In the genomic region with DNA sequence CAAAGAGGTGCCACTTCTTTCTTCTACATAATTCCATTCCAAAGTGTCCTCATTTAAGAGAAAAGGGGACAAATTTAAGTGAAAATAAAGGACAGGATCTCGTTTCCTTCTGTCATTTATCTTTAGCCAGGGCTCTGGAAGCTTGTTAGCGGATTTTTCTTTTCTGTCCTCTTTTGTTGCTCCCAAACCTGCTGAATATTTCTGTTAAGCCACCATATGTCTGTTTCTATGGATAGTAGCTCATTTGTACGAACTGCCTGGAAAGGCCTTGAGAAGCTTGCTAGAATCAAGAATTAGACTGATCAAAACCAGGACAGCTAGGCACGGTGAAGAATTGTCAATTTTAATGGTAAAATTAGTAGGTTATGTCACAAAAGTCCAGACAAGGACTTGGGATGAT, we compare ENCODE assay signal across 24 mouse cellular contexts.
"Had no signal": no experiment of that assay in that cellular context is flagged by ENCODE, and none has a peak within 500 bp of the region (broad histone marks: within the 10 kb centered on the region; RNA-seq: fewer than 3 reads in every experiment).

No protein-coding gene starts in this region.

- H3K27ac ChIP-seq: intestine, embryonic 15.5 days; limb, embryonic 12.5 days; limb, embryonic 15.5 days; liver, embryonic 12.5 days; liver, embryonic 15.5 days; lung, embryonic 15.5 days; midbrain, embryonic 10.5 days; midbrain, embryonic 13.5 days; neural tube, embryonic 12.5 days; neural tube, embryonic 15.5 days had no signal

- H3K4me2 ChIP-seq: intestine, embryonic 15.5 days; limb, embryonic 12.5 days; limb, embryonic 15.5 days; liver, embryonic 12.5 days; liver, embryonic 15.5 days; lung, embryonic 15.5 days; midbrain, embryonic 13.5 days; neural tube, embryonic 12.5 days; neural tube, embryonic 15.5 days had no signal

- DNase-seq: kidney, adult 11 months; kidney, adult 8-10 months; kidney, postnatal 14 days; kidney, postnatal 4 days; layer of hippocampus, adult 9-11 months; layer of hippocampus, postnatal 36 days; lung, adult 18-20 months; lung, postnatal 10 days; lung, postnatal 36 days; right cerebral cortex, postnatal 25 days; thymus, adult 2 months; thymus, postnatal 14 days; thymus, postnatal 4 days had no signal

- H3K9ac ChIP-seq: intestine, embryonic 15.5 days; limb, embryonic 12.5 days; limb, embryonic 15.5 days; liver, embryonic 12.5 days; liver, embryonic 15.5 days; lung, embryonic 15.5 days; midbrain, embryonic 13.5 days; neural tube, embryonic 12.5 days; neural tube, embryonic 15.5 days had no signal

- H3K27me3 ChIP-seq: intestine, embryonic 15.5 days; limb, embryonic 12.5 days; limb, embryonic 15.5 days; liver, embryonic 12.5 days; liver, embryonic 15.5 days; lung, embryonic 15.5 days; megakaryocyte, embryonic 14.5 days; midbrain, embryonic 13.5 days; neural tube, embryonic 12.5 days; neural tube, embryonic 15.5 days had no signal

- H3K4me1 ChIP-seq: intestine, embryonic 15.5 days; limb, embryonic 12.5 days; limb, embryonic 15.5 days; liver, embryonic 12.5 days; liver, embryonic 15.5 days; lung, embryonic 15.5 days; megakaryocyte, embryonic 14.5 days; midbrain, embryonic 10.5 days; midbrain, embryonic 13.5 days; neural tube, embryonic 12.5 days; neural tube, embryonic 15.5 days had no signal

- H3K9me3 ChIP-seq: intestine, embryonic 15.5 days; limb, embryonic 12.5 days; limb, embryonic 15.5 days; liver, embryonic 12.5 days; liver, embryonic 15.5 days; lung, embryonic 15.5 days; megakaryocyte, embryonic 14.5 days; midbrain, embryonic 10.5 days; midbrain, embryonic 13.5 days; neural tube, embryonic 12.5 days; neural tube, embryonic 15.5 days had no signal

- H3K4me3 ChIP-seq: intestine, embryonic 15.5 days; limb, embryonic 12.5 days; limb, embryonic 15.5 days; liver, embryonic 12.5 days; liver, embryonic 15.5 days; lung, embryonic 15.5 days; megakaryocyte, embryonic 14.5 days; midbrain, embryonic 10.5 days; midbrain, embryonic 13.5 days; neural tube, embryonic 12.5 days; neural tube, embryonic 15.5 days had no signal

- H3K36me3 ChIP-seq: intestine, embryonic 15.5 days; limb, embryonic 12.5 days; limb, embryonic 15.5 days; liver, embryonic 12.5 days; liver, embryonic 15.5 days; lung, embryonic 15.5 days; midbrain, embryonic 10.5 days; midbrain, embryonic 13.5 days; neural tube, embryonic 12.5 days; neural tube, embryonic 15.5 days had no signal

- ATAC-seq: intestine, embryonic 15.5 days; liver, embryonic 12.5 days; midbrain, embryonic 13.5 days had no signal
